Comparison of ENCODE assay signal across 21 mouse cellular contexts in the genomic region with DNA sequence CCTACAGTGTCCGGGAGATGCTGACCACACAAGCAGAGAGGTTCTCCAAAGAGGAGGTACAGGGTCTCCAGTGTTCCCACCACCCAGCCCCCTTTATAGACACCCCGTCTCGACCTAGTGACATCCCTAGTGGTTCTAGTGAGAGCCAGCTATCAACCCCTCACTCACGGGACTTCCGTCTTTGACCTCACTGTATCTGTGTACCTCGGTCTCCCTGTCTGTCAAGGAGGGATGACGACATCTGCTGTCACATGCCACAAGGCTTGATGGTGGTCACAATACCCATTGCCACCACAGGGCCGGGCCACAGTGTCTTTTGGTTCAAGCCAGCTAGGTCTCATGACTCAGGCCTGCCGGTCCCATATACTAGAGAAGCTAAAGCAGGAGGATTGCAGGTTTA. TPM values are rescaled to one million over a fixed set of nuclear protein-coding genes. Genes with fewer than 3 reads are reported as not detected.
DNase-seq lines count a peak whose midpoint lies in the region; ATAC-seq lines count a peak whose summit lies in the region.
"Had no signal": no experiment of that assay in that cellular context is flagged by ENCODE, and none has a peak within 500 bp of the region (broad histone marks: within the 10 kb centered on the region; RNA-seq: fewer than 3 reads in every experiment).

No protein-coding gene starts in this region.

- H3K9ac ChIP-seq in heart, embryonic 15.5 days = peak overlapping the region; percentile 70
- H3K9ac ChIP-seq: forebrain, embryonic 15.5 days; hindbrain, embryonic 14.5 days; intestine, embryonic 15.5 days had no signal

- DNase-seq in heart, adult 11 months = peak; percentile 93
- no peak for DNase-seq in heart, postnatal 36 days
- DNase-seq in thymus, postnatal 4 days = peak; percentile 9
- no peak for DNase-seq in thymus, postnatal 14 days
- peak; percentile 46 for DNase-seq in heart, postnatal 4 days
- no peak for DNase-seq in frontal cortex, postnatal 36 days (ENCODE audit: low spot score in 2 of 2)
- DNase-seq in cerebellum, adult 11-12 months = no peak
- DNase-seq: adrenal gland, postnatal 14 days; cerebellum, adult 2 months; gastrocnemius, postnatal 14 days had no signal

- peak overlapping the region; percentile 94 for H3K27ac ChIP-seq in heart, embryonic 15.5 days
- H3K27ac ChIP-seq: embryonic facial prominence, embryonic 10.5 days; forebrain, embryonic 15.5 days; hindbrain, embryonic 10.5 days; hindbrain, embryonic 14.5 days; intestine, embryonic 15.5 days had no signal

- H3K36me3 ChIP-seq in heart, embryonic 15.5 days = no peaks in the 10 kb centered on the region; the same call in 1 of the 2 replicates
- H3K36me3 ChIP-seq: embryonic facial prominence, embryonic 10.5 days; forebrain, embryonic 15.5 days; hindbrain, embryonic 10.5 days; intestine, embryonic 15.5 days had no signal

- intact Hi-C loops in heart, postnatal 36 days (cut with DNase I) = no loop called here

- H3K4me1 ChIP-seq in heart, embryonic 15.5 days (replicated peaks) = peaks cover 6% of the 10 kb centered on the region
- H3K4me1 ChIP-seq: intestine, embryonic 15.5 days had no signal

- H3K9me3 ChIP-seq in heart, embryonic 15.5 days (replicated peaks) = no peaks in the 10 kb centered on the region
- H3K9me3 ChIP-seq: embryonic facial prominence, embryonic 10.5 days; forebrain, embryonic 15.5 days; hindbrain, embryonic 10.5 days; intestine, embryonic 15.5 days had no signal

- ATAC-seq in heart, embryonic 15.5 days (replicated peaks; ENCODE audit: insufficient number of reproducible peaks, insufficient read depth, low FRiP score, low read depth) = no peak
- ATAC-seq: activated CD4-positive, CD25-positive, alpha-beta regulatory T cell, adult 4 months; forebrain, embryonic 15.5 days; intestine, embryonic 15.5 days; Patski had no signal

- H3K4me3 ChIP-seq in heart, embryonic 15.5 days = peak overlapping the region; percentile 57
- H3K4me3 ChIP-seq: embryonic facial prominence, embryonic 10.5 days; forebrain, embryonic 15.5 days; hindbrain, embryonic 10.5 days; intestine, embryonic 15.5 days had no signal

- peak overlapping the region; percentile 64 for H3K4me2 ChIP-seq in heart, embryonic 15.5 days
- H3K4me2 ChIP-seq: forebrain, embryonic 15.5 days; hindbrain, embryonic 14.5 days; intestine, embryonic 15.5 days had no signal

- 55% methylated on average over 9 of the region's 9 CpGs for WGBS in heart, embryonic 15.5 days

- H3K27me3 ChIP-seq in heart, embryonic 15.5 days = 0 out of 2 replicates have a peak, but pooled peaks cover 5% of the 10 kb centered on the region
- H3K27me3 ChIP-seq: forebrain, embryonic 15.5 days had no signal

RNA-seq across cellular contexts. Expression of a gene that starts 4.2 kb away (rescaled TPM):
- total RNA-seq in heart, postnatal 36 days (2021) = over 10,000 TPM; 18,107 to 20,333 TPM
- polyA plus RNA-seq in heart, embryonic 15.5 days (2015; fragmentation: Nextera tagmentation; extraction: Ambion mirVana) = 7,334 and 9,932 TPM in 2 replicates
- over 10,000 TPM; 18,495 to 19,403 TPM for total RNA-seq in heart, postnatal 4 days (2021)
- total RNA-seq: adrenal gland, adult 18-20 months; adrenal gland, postnatal 14 days; CH12.LX; granulocyte monocyte progenitor cell, adult 5-6 weeks had no signal
- polyA plus RNA-seq: activated CD4-positive, CD25-positive, alpha-beta regulatory T cell, adult 4 months; embryonic facial prominence, embryonic 10.5 days; Patski had no signal

RNA-seq across cellular contexts. Expression of a gene that starts 35.6 kb away (rescaled TPM):
- not detected for total RNA-seq in heart, postnatal 36 days (2021)
- 0.16 and 0.42 TPM in 2 replicates for polyA plus RNA-seq in heart, embryonic 15.5 days (2015; fragmentation: Nextera tagmentation; extraction: Ambion mirVana)
- under 1 TPM in 1 of 2 experiments, not detected in 1; 0.36 TPM for total RNA-seq in heart, postnatal 4 days (2021)
- total RNA-seq: adrenal gland, postnatal 14 days; gastrocnemius, postnatal 14 days had no signal
- polyA plus RNA-seq: embryonic facial prominence, embryonic 10.5 days; forebrain, embryonic 15.5 days; hindbrain, embryonic 10.5 days; intestine, embryonic 15.5 days; Patski had no signal

RNA-seq across cellular contexts. Expression of a gene that starts 53.1 kb away (rescaled TPM):
- total RNA-seq in heart, postnatal 36 days (2021) = 100 to 1,000 TPM; 118 to 125 TPM
- polyA plus RNA-seq in heart, embryonic 15.5 days (2015; fragmentation: Nextera tagmentation; extraction: Ambion mirVana) = 198 and 233 TPM in 2 replicates
- 100 to 1,000 TPM; 216 to 217 TPM for total RNA-seq in heart, postnatal 4 days (2021)

RNA-seq across cellular contexts. Expression of a gene that starts 55.1 kb away (rescaled TPM):
- 10 to 100 TPM; 21.6 to 26.8 TPM for total RNA-seq in heart, postnatal 36 days (2021)
- polyA plus RNA-seq in heart, embryonic 15.5 days (2015; fragmentation: Nextera tagmentation; extraction: Ambion mirVana) = 3.9 and 4.1 TPM in 2 replicates
- 10 to 100 TPM; 12.2 to 13.6 TPM for total RNA-seq in heart, postnatal 4 days (2021)

Comparison
In these comparisons a context has a peak if more than half of its experiments do, and no peak if none do; other contexts are left out.
1. DNase-seq: peak in heart, adult 11 months (single experiment), thymus, postnatal 4 days (single experiment) and heart, postnatal 4 days (single experiment); none in heart, postnatal 36 days (0 of 2), thymus, postnatal 14 days (single experiment), frontal cortex, postnatal 36 days (0 of 2) and cerebellum, adult 11-12 months (single experiment).